37 mouse cellular contexts compared by ENCODE assay signal in genomic region chr4:35120575-35120974, GRCm38 (mm10). TPM values are rescaled to one million over a fixed set of nuclear protein-coding genes. Genes with fewer than 3 reads are reported as not detected.
"Had no signal": no experiment of that assay in that cellular context is flagged by ENCODE, and none has a peak within 500 bp of the region (broad histone marks: within the 10 kb centered on the region; RNA-seq: fewer than 3 reads in every experiment).

No protein-coding gene starts in this region.

- H3K9me3 ChIP-seq: heart, embryonic 12.5 days; heart, embryonic 13.5 days; heart, embryonic 15.5 days; hindbrain, embryonic 10.5 days; hindbrain, embryonic 12.5 days; hindbrain, embryonic 13.5 days; hindbrain, embryonic 15.5 days; intestine, embryonic 15.5 days; kidney, embryonic 15.5 days had no signal

- DNase-seq: heart, postnatal 10 days; heart, postnatal 14 days; heart, postnatal 36 days; heart, postnatal 4 days; layer of hippocampus, adult 9-11 months; layer of hippocampus, postnatal 36 days had no signal

- H3K36me3 ChIP-seq: heart, embryonic 12.5 days; heart, embryonic 13.5 days; heart, embryonic 15.5 days; hindbrain, embryonic 10.5 days; hindbrain, embryonic 12.5 days; hindbrain, embryonic 13.5 days; hindbrain, embryonic 15.5 days; intestine, embryonic 15.5 days; kidney, embryonic 15.5 days had no signal

- ATAC-seq: hindbrain, embryonic 16.5 days; hindbrain, postnatal 0 days; inflammation-experienced regulatory T-cells, adult 6 months; intestine, embryonic 15.5 days; intestine, embryonic 16.5 days; intestine, postnatal 0 days had no signal

- H3K27me3 ChIP-seq: heart, embryonic 15.5 days; hindbrain, embryonic 12.5 days; hindbrain, embryonic 13.5 days; hindbrain, embryonic 15.5 days; intestine, embryonic 15.5 days had no signal

- H3K4me3 ChIP-seq: heart, embryonic 12.5 days; heart, embryonic 13.5 days; heart, embryonic 15.5 days; hindbrain, embryonic 10.5 days; hindbrain, embryonic 12.5 days; hindbrain, embryonic 13.5 days; hindbrain, embryonic 15.5 days; intestine, embryonic 15.5 days; kidney, embryonic 15.5 days; layer of hippocampus, adult 2 months had no signal

- H3K9ac ChIP-seq: heart, embryonic 12.5 days; heart, embryonic 13.5 days; heart, embryonic 15.5 days; hindbrain, embryonic 12.5 days; hindbrain, embryonic 13.5 days; hindbrain, embryonic 15.5 days; intestine, embryonic 15.5 days had no signal

- H3K27ac ChIP-seq: heart, embryonic 13.5 days; heart, embryonic 15.5 days; hindbrain, embryonic 12.5 days; hindbrain, embryonic 13.5 days; hindbrain, embryonic 14.5 days; hindbrain, embryonic 15.5 days; hindbrain, postnatal 0 days; intestine, embryonic 15.5 days; kidney, embryonic 15.5 days; kidney, postnatal 0 days; layer of hippocampus, adult 2 months; left cerebral cortex, adult 2 months had no signal

- H3K4me2 ChIP-seq: heart, embryonic 11.5 days; heart, embryonic 12.5 days; heart, embryonic 13.5 days; heart, embryonic 15.5 days; intestine, embryonic 15.5 days had no signal

RNA-seq across cellular contexts. Expression of gene Ifnk, which starts 31.3 kb away (rescaled TPM):
- total RNA-seq: heart, postnatal 10 days; heart, postnatal 14 days; heart, postnatal 25 days; heart, postnatal 36 days; heart, postnatal 4 days; hematopoietic stem cell, adult 5-6 weeks; hindbrain, postnatal 0 days; layer of hippocampus, adult 18-20 months; layer of hippocampus, adult 2 months; layer of hippocampus, adult 8-10 months; layer of hippocampus, postnatal 10 days; layer of hippocampus, postnatal 14 days; layer of hippocampus, postnatal 25 days; layer of hippocampus, postnatal 36 days; left cerebral cortex, adult 18-20 months; left cerebral cortex, adult 2 months had no signal
- polyA plus RNA-seq: heart, embryonic 11.5 days; heart, embryonic 12.5 days; heart, embryonic 13.5 days; heart, embryonic 14.5 days; heart, embryonic 15.5 days; heart, postnatal 0 days; hindbrain, embryonic 12.5 days; hindbrain, embryonic 13.5 days; hindbrain, embryonic 16.5 days; hindbrain, postnatal 0 days; inflammation-experienced regulatory T-cells, adult 6 months; kidney, adult 2 months; kidney, embryonic 15.5 days; kidney, postnatal 0 days; large intestine, adult 2 months had no signal
